Mouse (Mus musculus): ENCODE data around the gene Cdyl2. TPM values are rescaled to one million over a fixed set of nuclear protein-coding genes. Genes with fewer than 3 reads are reported as not detected.

Gene Cdyl2
- polyA plus RNA-seq, 1 experiment from 2014 or later = 6.3 TPM

DNA sequence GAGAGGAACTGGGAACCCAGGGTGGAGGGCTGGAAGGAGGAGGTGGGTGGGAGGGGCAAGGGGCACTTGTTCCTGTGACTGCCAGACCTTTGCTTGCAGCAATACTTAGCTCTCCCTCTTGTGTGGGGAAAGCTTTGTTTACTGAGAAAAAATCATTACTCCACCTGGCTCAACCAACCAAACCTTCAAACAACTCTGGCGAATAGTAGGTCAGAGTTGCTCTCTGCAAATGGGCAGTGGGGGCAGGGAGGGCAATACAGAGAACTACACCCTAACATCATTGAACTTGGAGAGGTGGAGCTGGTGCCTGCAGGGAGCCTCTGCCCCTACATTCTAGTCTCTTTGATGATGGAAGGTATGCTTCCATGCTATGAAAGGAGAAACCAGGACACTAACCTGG, 192.7 kb downstream of the Cdyl2 start:
- H3K4me1 ChIP-seq (ENCODE audit: control insufficient read depth, insufficient read depth, low read length) = no peaks in the 10 kb centered on the region
- no peak overlapping the region for H3K9ac ChIP-seq (ENCODE audit: low read length)
- no peak overlapping the region for H3K27ac ChIP-seq (replicated peaks; ENCODE audit: low read depth, low read length)
- WGBS = 88% methylated on average over 1 of the region's 1 CpGs
- ATAC-seq (ENCODE audit: insufficient number of reproducible peaks, low FRiP score, low TSS enrichment, low read depth) (no peak), DNase-seq (ENCODE audit: low spot score) (no peak)
- no peak overlapping the region for H3K4me2 ChIP-seq (ENCODE audit: low read depth, severe bottlenecking)
- no peaks in the 10 kb centered on the region for H3K36me3 ChIP-seq (ENCODE audit: control insufficient read depth, insufficient read depth, low read length)
- H3K4me3 ChIP-seq (ENCODE audit: low read depth, low read length) = no peak overlapping the region
- H3K9me3 ChIP-seq (ENCODE audit: control insufficient read depth, low read length) = no peaks in the 10 kb centered on the region
- no peaks in the 10 kb centered on the region for H3K27me3 ChIP-seq (ENCODE audit: control insufficient read depth, insufficient read depth, low read length)

DNA sequence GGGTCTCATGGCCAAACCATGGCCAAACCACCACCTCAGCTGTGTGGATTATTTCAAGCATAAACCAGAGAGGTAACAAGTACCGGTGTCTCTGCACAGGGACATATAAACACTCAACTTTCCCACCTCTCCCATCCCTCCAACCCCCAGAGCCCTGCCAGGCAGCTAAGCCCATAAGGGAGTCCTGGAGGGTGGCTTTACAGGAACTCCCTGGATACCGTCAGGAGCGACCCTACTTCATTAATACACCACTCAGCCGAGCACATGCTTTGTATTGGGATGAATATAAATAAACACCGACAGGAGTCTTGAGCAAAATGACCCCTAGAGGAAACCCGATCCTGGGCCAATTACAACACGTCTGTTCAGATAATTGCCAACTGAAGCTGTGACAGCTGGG, 194.0 kb downstream of the Cdyl2 start:
- no peak overlapping the region for H3K4me2 ChIP-seq (ENCODE audit: low read depth, severe bottlenecking)
- DNase-seq (ENCODE audit: low spot score) (no peak), ATAC-seq (ENCODE audit: insufficient number of reproducible peaks, low FRiP score, low TSS enrichment, low read depth) (no peak)
- H3K4me1 ChIP-seq (ENCODE audit: control insufficient read depth, insufficient read depth, low read length) = no peaks in the 10 kb centered on the region
- no peak overlapping the region for H3K27ac ChIP-seq (replicated peaks; ENCODE audit: low read depth, low read length)
- H3K9me3 ChIP-seq (ENCODE audit: control insufficient read depth, low read length) = no peaks in the 10 kb centered on the region
- no peaks in the 10 kb centered on the region for H3K36me3 ChIP-seq (ENCODE audit: control insufficient read depth, insufficient read depth, low read length)
- H3K4me3 ChIP-seq (ENCODE audit: low read depth, low read length) = no peak overlapping the region
- H3K27me3 ChIP-seq (ENCODE audit: control insufficient read depth, insufficient read depth, low read length) = no peaks in the 10 kb centered on the region
- H3K9ac ChIP-seq (ENCODE audit: low read length) = no peak overlapping the region
- WGBS = 31% methylated on average over 7 of the region's 7 CpGs

DNA sequence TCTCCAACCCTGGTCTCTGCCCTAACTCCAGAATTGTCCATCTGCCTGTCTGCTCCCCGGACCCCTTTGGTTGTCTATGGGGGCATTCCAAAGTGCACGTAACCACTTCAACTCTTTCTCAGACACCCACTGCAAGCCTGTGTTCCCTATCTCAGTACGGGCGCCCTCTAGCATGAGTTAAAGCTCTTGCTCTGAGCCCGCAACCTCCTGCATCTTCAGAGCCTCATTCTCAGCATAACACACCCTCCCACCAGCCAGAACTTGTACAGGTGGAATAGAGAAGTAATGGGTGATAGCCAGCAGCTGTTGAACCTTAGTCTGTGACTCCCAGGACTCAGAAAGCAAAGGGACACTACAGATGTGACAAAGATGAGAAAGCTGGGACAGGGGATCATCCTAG, 196.0 kb downstream of the Cdyl2 start:
- Histone ChIP-seq H3K4me3 (ENCODE audit: low read depth, low read length) (no peak overlapping the region), H3K4me1 (ENCODE audit: control insufficient read depth, insufficient read depth, low read length) (no peaks in the 10 kb centered on the region), H3K27ac (replicated peaks; ENCODE audit: low read depth, low read length) (no peak overlapping the region), H3K27me3 (ENCODE audit: control insufficient read depth, insufficient read depth, low read length) (no peaks in the 10 kb centered on the region), H3K9ac (ENCODE audit: low read length) (no peak overlapping the region), H3K9me3 (ENCODE audit: control insufficient read depth, low read length) (no peaks in the 10 kb centered on the region; the same call in 1 of the 2 replicates), H3K36me3 (ENCODE audit: control insufficient read depth, insufficient read depth, low read length) (no peaks in the 10 kb centered on the region), H3K4me2 (ENCODE audit: low read depth, severe bottlenecking) (no peak overlapping the region)
- 79% methylated on average over 5 of the region's 5 CpGs for WGBS
- ATAC-seq (ENCODE audit: insufficient number of reproducible peaks, low FRiP score, low TSS enrichment, low read depth) (no peak), DNase-seq (ENCODE audit: low spot score) (no peak)

DNA sequence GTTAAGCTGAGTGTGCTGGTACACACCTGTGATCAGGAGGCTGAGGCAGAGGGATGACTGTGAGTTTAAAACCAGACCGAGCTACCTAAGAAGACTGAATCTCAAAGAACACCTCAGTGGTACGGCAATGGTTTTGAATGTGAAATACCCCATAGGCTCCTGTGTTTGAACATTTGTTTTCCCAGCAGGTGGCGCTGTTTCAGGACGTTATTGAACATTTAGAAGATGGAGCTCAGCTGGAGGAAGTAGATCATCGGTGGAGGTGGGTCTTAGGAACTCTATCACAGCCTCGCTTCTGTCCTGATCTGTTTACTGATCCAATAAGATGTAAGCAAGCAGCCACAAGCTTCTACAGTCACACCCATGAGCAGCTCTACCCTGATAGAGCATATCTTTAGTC, 199.7 kb downstream of the Cdyl2 start:
- H3K27ac ChIP-seq (replicated peaks; ENCODE audit: low read depth, low read length) = no peak overlapping the region
- H3K36me3 ChIP-seq (ENCODE audit: control insufficient read depth, insufficient read depth, low read length) = no peaks in the 10 kb centered on the region
- WGBS = 79% methylated on average over 6 of the region's 6 CpGs
- H3K27me3 ChIP-seq (ENCODE audit: control insufficient read depth, insufficient read depth, low read length) = no peaks in the 10 kb centered on the region
- H3K9me3 ChIP-seq (ENCODE audit: control insufficient read depth, low read length) = no peaks in the 10 kb centered on the region; the same call in 1 of the 2 replicates
- no peak overlapping the region for H3K4me3 ChIP-seq (ENCODE audit: low read depth, low read length)
- no peak for DNase-seq (ENCODE audit: low spot score)
- H3K9ac ChIP-seq (ENCODE audit: low read length) = no peak overlapping the region
- no peaks in the 10 kb centered on the region for H3K4me1 ChIP-seq (ENCODE audit: control insufficient read depth, insufficient read depth, low read length)
- no peak overlapping the region for H3K4me2 ChIP-seq (ENCODE audit: low read depth, severe bottlenecking)
- no peak for ATAC-seq (ENCODE audit: insufficient number of reproducible peaks, low FRiP score, low TSS enrichment, low read depth)

DNA sequence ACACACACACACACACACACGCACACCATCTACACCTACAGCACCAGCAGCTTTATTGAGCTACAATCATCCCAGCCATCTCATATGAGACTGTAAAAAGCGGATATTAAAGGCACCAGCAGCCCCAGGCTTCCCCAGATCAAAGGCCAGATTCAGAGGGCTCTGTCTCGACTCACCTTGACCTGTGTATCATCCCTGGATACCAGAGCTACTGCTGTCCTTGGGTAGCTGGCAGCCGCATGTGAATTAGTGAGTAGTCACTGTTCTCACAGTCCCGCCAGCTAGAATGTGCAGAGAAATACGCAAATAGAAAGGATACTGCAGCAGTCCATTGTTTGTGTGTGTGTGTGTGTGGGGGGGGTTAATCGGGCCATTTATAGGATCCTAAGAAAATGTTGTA, 204.1 kb downstream of the Cdyl2 start:
- H3K36me3 ChIP-seq (ENCODE audit: control insufficient read depth, insufficient read depth, low read length) = no peaks in the 10 kb centered on the region
- 81% methylated on average over 7 of the region's 7 CpGs for WGBS
- H3K9ac ChIP-seq (ENCODE audit: low read length) = no peak overlapping the region
- H3K27me3 ChIP-seq (ENCODE audit: control insufficient read depth, insufficient read depth, low read length) = no peaks in the 10 kb centered on the region
- H3K27ac ChIP-seq (replicated peaks; ENCODE audit: low read depth, low read length) = no peak overlapping the region
- no peak for DNase-seq (ENCODE audit: low spot score)
- H3K4me2 ChIP-seq (ENCODE audit: low read depth, severe bottlenecking) = no peak overlapping the region
- H3K9me3 ChIP-seq (ENCODE audit: control insufficient read depth, low read length) = no peaks in the 10 kb centered on the region; the same call in 1 of the 2 replicates
- H3K4me1 ChIP-seq (ENCODE audit: control insufficient read depth, insufficient read depth, low read length) = no peaks in the 10 kb centered on the region
- no peak for ATAC-seq (ENCODE audit: insufficient number of reproducible peaks, low FRiP score, low TSS enrichment, low read depth)
- no peak overlapping the region for H3K4me3 ChIP-seq (ENCODE audit: low read depth, low read length)

DNA sequence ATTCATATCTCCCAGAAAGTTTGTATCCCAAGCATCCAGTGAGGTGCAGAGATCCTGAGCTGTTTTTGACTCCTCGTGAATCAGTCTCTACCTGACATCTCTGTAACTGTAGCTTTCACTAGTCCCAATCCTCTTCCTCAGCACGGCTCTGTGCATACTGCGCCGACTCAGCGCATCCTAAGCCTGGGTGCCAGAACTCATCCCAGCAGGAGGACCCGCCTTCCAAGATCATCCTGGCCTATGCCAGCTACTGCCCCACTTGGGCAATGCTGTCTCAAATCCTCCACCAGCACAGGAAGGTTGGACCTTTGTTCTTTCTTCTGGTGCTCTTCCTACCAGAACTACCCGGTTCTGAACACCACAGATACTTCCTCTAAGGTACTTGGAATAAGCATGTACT, 207.9 kb downstream of the Cdyl2 start:
- ATAC-seq (ENCODE audit: insufficient number of reproducible peaks, low FRiP score, low TSS enrichment, low read depth) (no peak), DNase-seq (ENCODE audit: low spot score) (no peak)
- H3K36me3 ChIP-seq (ENCODE audit: control insufficient read depth, insufficient read depth, low read length) = no peaks in the 10 kb centered on the region
- H3K9ac ChIP-seq (ENCODE audit: low read length) = no peak overlapping the region
- no peaks in the 10 kb centered on the region for H3K27me3 ChIP-seq (ENCODE audit: control insufficient read depth, insufficient read depth, low read length)
- H3K9me3 ChIP-seq (ENCODE audit: control insufficient read depth, low read length) = no peaks in the 10 kb centered on the region
- H3K4me1 ChIP-seq (ENCODE audit: control insufficient read depth, insufficient read depth, low read length) = no peaks in the 10 kb centered on the region
- H3K4me3 ChIP-seq (ENCODE audit: low read depth, low read length) = no peak overlapping the region
- no peak overlapping the region for H3K27ac ChIP-seq (replicated peaks; ENCODE audit: low read depth, low read length)
- no peak overlapping the region for H3K4me2 ChIP-seq (ENCODE audit: low read depth, severe bottlenecking)
- 88% methylated on average over 7 of the region's 7 CpGs for WGBS

Other genes starting within 250 kb of the Cdyl2 start
- gene Dynlrb2, start 228.0 kb downstream of the Cdyl2 start, polyA plus RNA-seq (2014; fragmentation: Nextera tagmentation; extraction: Ambion mirVana) = not detected in 2 replicates
- gene Cmc2, start 188.5 kb upstream of the Cdyl2 start, polyA plus RNA-seq (2014; fragmentation: Nextera tagmentation; extraction: Ambion mirVana) = 74.2 and 82.7 TPM in 2 replicates
- 53.8 and 60.0 TPM in 2 replicates for gene Cenpn, start 188.7 kb upstream of the Cdyl2 start, polyA plus RNA-seq (2014; fragmentation: Nextera tagmentation; extraction: Ambion mirVana)
- 13.4 and 14.8 TPM in 2 replicates for gene Atmin, start 210.4 kb upstream of the Cdyl2 start, polyA plus RNA-seq (2014; fragmentation: Nextera tagmentation; extraction: Ambion mirVana)
- 2.1 TPM in 2 replicates for gene 1700030J22Rik, start 246.0 kb upstream of the Cdyl2 start, polyA plus RNA-seq (2014; fragmentation: Nextera tagmentation; extraction: Ambion mirVana)

Measured in limb, embryonic 11.5 days (tissue).